14 mouse cellular contexts compared by ENCODE assay signal in the genomic region with DNA sequence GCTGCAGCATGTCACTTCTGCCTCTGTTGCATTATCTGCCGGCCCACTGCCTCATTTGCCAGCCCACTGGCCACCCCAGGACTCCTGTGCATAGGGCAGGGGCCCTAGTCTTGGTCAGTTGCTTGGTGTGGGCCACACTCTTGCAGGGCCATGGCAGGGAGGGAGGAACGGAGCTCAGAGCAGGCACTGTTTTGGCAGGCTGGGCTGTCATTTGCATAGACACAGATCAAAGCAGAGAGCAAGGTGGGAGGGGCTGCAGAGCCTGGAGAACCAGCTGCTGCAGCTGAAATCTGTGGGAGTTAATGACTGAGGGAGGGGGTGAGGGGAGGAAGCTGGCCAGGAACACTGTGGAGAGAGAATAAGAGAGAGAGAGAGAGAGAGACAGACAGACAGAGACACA.
A peak's percentile ranks its signal among the peaks of the same experiment; 100 is the strongest.
DNase-seq lines count a peak whose midpoint lies in the region; ATAC-seq and TF ChIP-seq lines count a peak whose summit lies in the region.
"Had no signal": no experiment of that assay in that cellular context is flagged by ENCODE, and none has a peak within 500 bp of the region (broad histone marks: within the 10 kb centered on the region; RNA-seq: fewer than 3 reads in every experiment).

No protein-coding gene starts in this region.

- no peaks in the 10 kb centered on the region for H3K4me1 ChIP-seq in hindbrain, embryonic 12.5 days
- H3K4me1 ChIP-seq in hindbrain, embryonic 10.5 days (replicated peaks): no peaks in the 10 kb centered on the region
- no peaks in the 10 kb centered on the region for H3K4me1 ChIP-seq in lung, postnatal 0 days (ENCODE audit: insufficient read depth, low read depth, low read length)
- peaks cover 4% of the 10 kb centered on the region; the same call in 1 of the 2 replicates for H3K4me1 ChIP-seq in E14TG2a.4 (replicated peaks; ENCODE audit: low read depth, low read length)
- no peaks in the 10 kb centered on the region for H3K4me1 ChIP-seq in forebrain, embryonic 15.5 days
- H3K4me1 ChIP-seq: embryonic facial prominence, embryonic 12.5 days; limb, embryonic 12.5 days; lung, embryonic 15.5 days had no signal

- H3K27me3 ChIP-seq in hindbrain, embryonic 12.5 days: no peaks in the 10 kb centered on the region
- no peaks in the 10 kb centered on the region for H3K27me3 ChIP-seq in hindbrain, embryonic 10.5 days (ENCODE audit: insufficient read depth, poor library complexity, severe bottlenecking)
- no peaks in the 10 kb centered on the region for H3K27me3 ChIP-seq in lung, postnatal 0 days (replicated peaks; ENCODE audit: insufficient read depth, low read length)
- H3K27me3 ChIP-seq in E14TG2a.4 (ENCODE audit: insufficient read depth, low read length): no peaks in the 10 kb centered on the region
- no peaks in the 10 kb centered on the region for H3K27me3 ChIP-seq in forebrain, embryonic 15.5 days
- H3K27me3 ChIP-seq: embryonic facial prominence, embryonic 12.5 days; limb, embryonic 12.5 days; lung, embryonic 15.5 days had no signal

- peak; percentile 35; the same call in 1 of the 2 replicates for ATAC-seq in hindbrain, embryonic 12.5 days (ENCODE audit: low FRiP score)
- no peak for ATAC-seq in lung, postnatal 0 days
- ATAC-seq in forebrain, embryonic 15.5 days (replicated peaks): peak; percentile 57
- no peak for ATAC-seq in inflammation-experienced regulatory T-cells, adult 6 months

- no peak overlapping the region for H3K4me3 ChIP-seq in hindbrain, embryonic 12.5 days
- no peak overlapping the region for H3K4me3 ChIP-seq in hindbrain, embryonic 10.5 days
- no peak overlapping the region for H3K4me3 ChIP-seq in lung, postnatal 0 days (ENCODE audit: low read depth, low read length)
- 0 out of 2 replicates have a peak overlapping the region, but pooled peaks have one; percentile 35 for H3K4me3 ChIP-seq in E14TG2a.4 (replicated peaks; ENCODE audit: low read length)
- no peak overlapping the region for H3K4me3 ChIP-seq in forebrain, embryonic 15.5 days
- H3K4me3 ChIP-seq: embryonic facial prominence, embryonic 12.5 days; left cerebral cortex, adult 2 months; limb, embryonic 12.5 days; lung, embryonic 15.5 days had no signal

- no peak overlapping the region for H3K9ac ChIP-seq in hindbrain, embryonic 12.5 days
- no peak overlapping the region for H3K9ac ChIP-seq in lung, postnatal 0 days (replicated peaks; ENCODE audit: low read depth)
- H3K9ac ChIP-seq in forebrain, embryonic 15.5 days (replicated peaks): no peak overlapping the region
- H3K9ac ChIP-seq: embryonic facial prominence, embryonic 12.5 days; limb, embryonic 12.5 days; lung, embryonic 15.5 days had no signal

- no peak for TF ChIP-seq EP300 in lung, postnatal 0 days (IDR thresholded peaks at IDR 0.05)

- no peak overlapping the region for H3K4me2 ChIP-seq in hindbrain, embryonic 12.5 days (replicated peaks)
- H3K4me2 ChIP-seq in lung, postnatal 0 days (replicated peaks; ENCODE audit: low read depth, low read length): no peak overlapping the region
- no peak overlapping the region for H3K4me2 ChIP-seq in forebrain, embryonic 15.5 days (replicated peaks)
- H3K4me2 ChIP-seq: embryonic facial prominence, embryonic 12.5 days; limb, embryonic 12.5 days; lung, embryonic 15.5 days had no signal

- no peak for DNase-seq in hindbrain, embryonic 10.5 days (ENCODE audit: low spot score)
- DNase-seq in lung, postnatal 10 days: peak; percentile 29
- DNase-seq in lung, postnatal 0 days (ENCODE audit: low spot score): no peak
- DNase-seq: cerebellum, adult 11-12 months; thymus, postnatal 36 days had no signal

- no peak overlapping the region for H3K27ac ChIP-seq in hindbrain, embryonic 12.5 days
- no peak overlapping the region for H3K27ac ChIP-seq in hindbrain, embryonic 10.5 days
- no peak overlapping the region for H3K27ac ChIP-seq in lung, postnatal 0 days (ENCODE audit: low read length)
- no peak overlapping the region for H3K27ac ChIP-seq in forebrain, embryonic 15.5 days (replicated peaks)
- H3K27ac ChIP-seq: embryonic facial prominence, embryonic 12.5 days; left cerebral cortex, adult 2 months; limb, embryonic 12.5 days; lung, embryonic 15.5 days; stomach, postnatal 0 days had no signal

- TF ChIP-seq CTCF in lung, postnatal 0 days (IDR thresholded peaks at IDR 0.05): no peak
- TF ChIP-seq CTCF in E14TG2a.4 (conservative IDR thresholded peaks at IDR 0.05; ENCODE audit: low read length): no peak

- peaks cover 8% of the 10 kb centered on the region; the same call in 1 of the 2 replicates for H3K9me3 ChIP-seq in hindbrain, embryonic 12.5 days (replicated peaks)
- H3K9me3 ChIP-seq in hindbrain, embryonic 10.5 days: peaks cover 22% of the 10 kb centered on the region
- H3K9me3 ChIP-seq in lung, postnatal 0 days (ENCODE audit: low read length): no peaks in the 10 kb centered on the region
- peaks cover 44% of the 10 kb centered on the region for H3K9me3 ChIP-seq in E14TG2a.4 (ENCODE audit: low read length)
- no peaks in the 10 kb centered on the region for H3K9me3 ChIP-seq in forebrain, embryonic 15.5 days
- H3K9me3 ChIP-seq: lung, embryonic 15.5 days had no signal

- 28% methylated on average over 2 of the region's 2 CpGs for WGBS in hindbrain, embryonic 12.5 days
- WGBS in hindbrain, embryonic 10.5 days: 48% methylated on average over 2 of the region's 2 CpGs
- 40% methylated on average over 2 of the region's 2 CpGs for WGBS in lung, postnatal 0 days
- 35% methylated on average over 2 of the region's 2 CpGs for WGBS in forebrain, embryonic 15.5 days

- H3K36me3 ChIP-seq in hindbrain, embryonic 12.5 days: no peaks in the 10 kb centered on the region
- H3K36me3 ChIP-seq in hindbrain, embryonic 10.5 days: no peaks in the 10 kb centered on the region
- H3K36me3 ChIP-seq in lung, postnatal 0 days (ENCODE audit: insufficient read depth, low read length): no peaks in the 10 kb centered on the region
- no peaks in the 10 kb centered on the region for H3K36me3 ChIP-seq in E14TG2a.4 (ENCODE audit: insufficient read depth, low read length)
- H3K36me3 ChIP-seq in forebrain, embryonic 15.5 days: no peaks in the 10 kb centered on the region
- H3K36me3 ChIP-seq: embryonic facial prominence, embryonic 12.5 days; limb, embryonic 12.5 days; lung, embryonic 15.5 days had no signal

Comparison
In these comparisons a context has a peak if more than half of its experiments do, and no peak if none do; other contexts are left out.
1. ATAC-seq: peak in hindbrain, embryonic 12.5 days (single experiment) and forebrain, embryonic 15.5 days (single experiment); none in lung, postnatal 0 days (single experiment) and inflammation-experienced regulatory T-cells, adult 6 months (single experiment).